Mouse (Mus musculus) forebrain, embryonic 16.5 days (tissue): ENCODE measurements around the gene Mapk3. TPM values are rescaled to one million over a fixed set of nuclear protein-coding genes. Genes with fewer than 3 reads are reported as not detected.

Experiments
- ATAC-seq: fragments of 200-750 bp; cut with Nextera tagmentation; 2 replicates; pipeline ENCODE4 v1.8.0; 2017; ENCODE audit warnings: mild to moderate bottlenecking, moderate library complexity
- H3K27ac ChIP-seq: fragments of 300-500 bp; sonication (generic); 2 replicates; pipeline ENCODE4 v1.5.1; 2014; ENCODE audit warnings: low read length, control low read depth
- H3K27me3 ChIP-seq: fragments of 300-500 bp; sonication (generic); replicated peaks from 2 replicates; pipeline ENCODE4 v1.6.1; 2014; ENCODE audit warnings: low read length; ENCODE audit not compliant: control insufficient read depth, insufficient read depth
- H3K36me3 ChIP-seq: fragments of 300-500 bp; sonication (generic); 2 replicates; pipeline ENCODE4 v1.6.1; 2014; ENCODE audit not compliant: control insufficient read depth, insufficient read depth
- H3K4me1 ChIP-seq: fragments of 300-500 bp; sonication (generic); replicated peaks from 2 replicates; pipeline ENCODE4 v1.6.1; 2014; ENCODE audit warnings: low read length; ENCODE audit not compliant: control insufficient read depth, insufficient read depth
- H3K4me2 ChIP-seq: fragments of 300-500 bp; sonication (generic); 2 replicates; pipeline ENCODE4 v1.6.1; 2014; ENCODE audit warnings: mild to moderate bottlenecking, low read length, control low read depth
- H3K4me3 ChIP-seq: fragments of 300-500 bp; sonication (generic); replicated peaks from 2 replicates; pipeline ENCODE4 v1.5.1; 2014; ENCODE audit warnings: mild to moderate bottlenecking, low read length, control low read depth
- H3K9ac ChIP-seq: fragments of 300-500 bp; sonication (generic); replicated peaks from 2 replicates; pipeline ENCODE4 v1.6.1; 2014; ENCODE audit warnings: low read depth, low read length, control low read depth
- H3K9me3 ChIP-seq: fragments of 300-500 bp; sonication (generic); 2 replicates; pipeline ENCODE4 v1.6.1; 2016; ENCODE audit warnings: low read length; ENCODE audit not compliant: control insufficient read depth
- WGBS: fragments of 180-500 bp; shearing (Covaris S2); extraction: QIAGEN DNeasy Blood & Tissue Kit; methylation state at CpG from one replicate; pipeline ENCODE4 v1.1.7; 2014; 5-methylcytosine and 5-hydroxymethylcytosine counted together
- polyA plus RNA-seq: library from polyadenylated mRNA; unstranded; fragments of >200 nt; fragmentation: Nextera tagmentation; extraction: Ambion mirVana; gene quantifications from 2 replicates; pipeline ENCODE4 v1.2.1, GENCODE M21; 2015

The Mapk3 gene
- polyA plus RNA-seq, 1 experiment from 2014 or later = 100.0 TPM

- Histone ChIP-seq H3K27ac (no peak overlapping the region), H3K9me3 (no peaks in the 10 kb centered on the region), H3K4me2 (no peak overlapping the region), H3K4me3 (no peak overlapping the region), H3K4me1 (peaks cover 18% of the 10 kb centered on the region), H3K27me3 (no peaks in the 10 kb centered on the region), H3K36me3 (no peaks in the 10 kb centered on the region), H3K9ac (no peak overlapping the region)
- ATAC-seq = no peak
These were observed 44.4 kb downstream of the Mapk3 start for GRCm38 (mm10) chr7:126803751-126804150.

- Histone ChIP-seq H3K27ac (no peak overlapping the region), H3K4me2 (no peak overlapping the region), H3K27me3 (no peaks in the 10 kb centered on the region), H3K9me3 (no peaks in the 10 kb centered on the region), H3K36me3 (no peaks in the 10 kb centered on the region), H3K4me1 (peaks cover 17% of the 10 kb centered on the region), H3K9ac (no peak overlapping the region), H3K4me3 (no peak overlapping the region)
- WGBS = 69% methylated on average over 6 of the region's 6 CpGs
- no peak for ATAC-seq
These were observed 47.6 kb downstream of the Mapk3 start for GRCm38 (mm10) chr7:126806956-126807355.

- H3K27ac ChIP-seq = no peak overlapping the region
These were observed 48.0 kb downstream of the Mapk3 start for GRCm38 (mm10) chr7:126807405-126807804.

GRCm38 (mm10) chr7:126808703-126809455, 49.5 kb downstream of the Mapk3 start:
- Histone ChIP-seq H3K9ac (peak overlapping the region; percentile 76), H3K4me3 (peak overlapping the region; percentile 66), H3K9me3 (no peaks in the 10 kb centered on the region), H3K4me2 (peak overlapping the region; percentile 87), H3K27ac (peak overlapping the region; percentile 74), H3K27me3 (no peaks in the 10 kb centered on the region), H3K4me1 (peaks cover 17% of the 10 kb centered on the region), H3K36me3 (no peaks in the 10 kb centered on the region)
- under 1% methylated on average over 43 of the region's 43 CpGs for WGBS
- ATAC-seq = peak; percentile 98

More at GRCm38 (mm10) chr7:126807405-126807804, 48.0 kb downstream of the Mapk3 start:
- Histone ChIP-seq H3K27me3 (no peaks in the 10 kb centered on the region), H3K4me1 (peaks cover 17% of the 10 kb centered on the region), H3K36me3 (no peaks in the 10 kb centered on the region), H3K9ac (no peak overlapping the region), H3K4me3 (no peak overlapping the region), H3K4me2 (no peak overlapping the region), H3K9me3 (no peaks in the 10 kb centered on the region)
- WGBS = 63% methylated on average over 4 of the region's 4 CpGs
- ATAC-seq = no peak

- 60% methylated on average over 5 of the region's 5 CpGs for WGBS
- Histone ChIP-seq H3K9me3 (no peaks in the 10 kb centered on the region), H3K27me3 (no peaks in the 10 kb centered on the region), H3K36me3 (no peaks in the 10 kb centered on the region), H3K4me2 (no peak overlapping the region), H3K4me3 (no peak overlapping the region), H3K9ac (no peak overlapping the region), H3K27ac (no peak overlapping the region), H3K4me1 (peaks cover 17% of the 10 kb centered on the region)
- ATAC-seq = no peak
These were observed 50.4 kb downstream of the Mapk3 start for GRCm38 (mm10) chr7:126809723-126810369.

Other genes with a start within 250 kb of the Mapk3 start
- gene Eif3c, start 193.2 kb upstream of the Mapk3 start, polyA plus RNA-seq = 181 and 190 TPM in 2 replicates
- 0.29 and 0.77 TPM in 2 replicates for gene Apobr, start 174.7 kb upstream of the Mapk3 start, polyA plus RNA-seq
- gene Cln3, start 173.8 kb upstream of the Mapk3 start, polyA plus RNA-seq = 34.4 and 37.3 TPM in 2 replicates
- not detected in 2 replicates for gene Il27, start 164.7 kb upstream of the Mapk3 start, polyA plus RNA-seq
- gene Nupr1, start 128.7 kb upstream of the Mapk3 start, polyA plus RNA-seq = 5.2 and 5.7 TPM in 2 replicates
- 55.8 and 57.5 TPM in 2 replicates for gene Sgf29, start 110.3 kb upstream of the Mapk3 start, polyA plus RNA-seq
- gene Sult1a1, start 83.2 kb upstream of the Mapk3 start, polyA plus RNA-seq = 4.3 and 5.9 TPM in 2 replicates
- gene Bola2, start 64.2 kb upstream of the Mapk3 start, polyA plus RNA-seq = 124 and 132 TPM in 2 replicates
- 14.4 and 20.3 TPM in 2 replicates for gene Slx1b, start 63.8 kb upstream of the Mapk3 start, polyA plus RNA-seq
- 109 and 119 TPM in 2 replicates for gene Coro1a, start 51.8 kb upstream of the Mapk3 start, polyA plus RNA-seq
- gene Gdpd3, start 6.7 kb downstream of the Mapk3 start, polyA plus RNA-seq = 1.3 and 2.6 TPM in 2 replicates
- gene Ypel3, start 17.4 kb downstream of the Mapk3 start, polyA plus RNA-seq = 199 and 202 TPM in 2 replicates
- 0.73 and 0.86 TPM in 2 replicates for gene Tbx6, start 21.9 kb downstream of the Mapk3 start, polyA plus RNA-seq
- gene Ppp4c, start 32.9 kb downstream of the Mapk3 start, polyA plus RNA-seq = 196 and 202 TPM in 2 replicates
- gene Fam57b, start 38.1 kb downstream of the Mapk3 start, polyA plus RNA-seq = 32.8 and 40.4 TPM in 2 replicates
- gene 4930451I11Rik, start 72.0 kb downstream of the Mapk3 start, polyA plus RNA-seq = not detected in 2 replicates
- gene Doc2a, start 87.8 kb downstream of the Mapk3 start, polyA plus RNA-seq = 10.8 and 14.3 TPM in 2 replicates
- 25.6 and 28.1 TPM in 2 replicates for gene Hirip3, start 102.4 kb downstream of the Mapk3 start, polyA plus RNA-seq
- gene Ino80e, start 102.8 kb downstream of the Mapk3 start, polyA plus RNA-seq = 95.1 and 97.9 TPM in 2 replicates
- 55.3 and 65.6 TPM in 2 replicates for gene Taok2, start 125.1 kb downstream of the Mapk3 start, polyA plus RNA-seq
- gene Tmem219, start 163.3 kb downstream of the Mapk3 start, polyA plus RNA-seq = 33.3 and 37.3 TPM in 2 replicates
- gene Kctd13, start 169.3 kb downstream of the Mapk3 start, polyA plus RNA-seq = 131 and 132 TPM in 2 replicates
- gene Asphd1, start 190.0 kb downstream of the Mapk3 start, polyA plus RNA-seq = 4.8 and 8.5 TPM in 2 replicates
- gene Sez6l2, start 191.0 kb downstream of the Mapk3 start, polyA plus RNA-seq = 26.1 and 30.6 TPM in 2 replicates
- 115 and 122 TPM in 2 replicates for gene Cdipt, start 216.3 kb downstream of the Mapk3 start, polyA plus RNA-seq
- gene Cdiptos, start 216.5 kb downstream of the Mapk3 start, polyA plus RNA-seq = 0.45 and 1.2 TPM in 2 replicates